Mouse (Mus musculus) left cerebral cortex, postnatal 10 days (tissue): Measurements from ENCODE around the gene Tnfrsf23. TPM values are rescaled to one million over a fixed set of nuclear protein-coding genes. Genes with fewer than 3 reads are reported as not detected.
"Not testable (repeated sequence)": the region's sequence is repeated elsewhere in the genome, so short reads cannot be mapped to it uniquely, and the experiment has no call there.

ENCODE experiments used
- DNase-seq, 2 experiments: peaks; one replicate each; pipeline ENCODE4 v3.0.0; 2021 to 2022; ENCODE audit warnings: low spot score in 2 of 2, mixed read lengths in 1 of 2; ENCODE audit errors: extremely low spot score in 1 of 2
- intact Hi-C: fragments of 180-260 bp; cut with DNase I; formaldehyde crosslinking; loops from one replicate; pipeline ENCODE4 v1.15.1; 2025
- total RNA-seq, 2 experiments: library from RNA; stranded (reverse); gene quantifications; 2 replicates each; pipeline ENCODE4 v1.2.3; 2021

Gene Tnfrsf23
- total RNA-seq, 2 experiments from 2014 or later: 0.53 to 1.2 TPM

- intact Hi-C loops: no loop called here
- no peak for DNase-seq
These were observed 3.8 kb upstream of the Tnfrsf23 start for GRCm38 (mm10) chr7:143689481-143689880.

DNA sequence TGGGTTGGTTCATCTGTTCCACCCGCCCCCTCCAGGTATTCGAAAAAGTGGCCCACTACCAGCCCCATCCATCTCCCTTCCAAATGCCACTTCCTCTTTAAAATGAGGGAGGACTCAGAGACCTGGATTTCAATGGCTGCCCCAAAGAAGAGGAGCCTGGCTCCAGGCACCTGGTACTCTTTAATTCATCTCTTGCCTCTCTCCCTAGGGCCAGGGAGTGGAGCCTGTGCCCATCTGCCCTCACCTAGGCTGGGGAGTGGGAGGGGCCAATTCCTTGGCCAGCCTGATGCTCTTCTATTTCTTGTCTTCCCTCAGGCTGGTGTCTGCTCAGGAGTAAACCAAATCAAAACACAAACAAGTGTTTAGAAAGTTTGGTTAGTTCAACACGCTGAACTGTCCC is 1.0 kb upstream of the Tnfrsf23 start:
- DNase-seq, intact Hi-C loops: not testable (repeated sequence)

GRCm38 (mm10) chr7:143686191-143686590 is 519 bp upstream of the Tnfrsf23 start:
- intact Hi-C loops, DNase-seq: not testable (repeated sequence)

DNA sequence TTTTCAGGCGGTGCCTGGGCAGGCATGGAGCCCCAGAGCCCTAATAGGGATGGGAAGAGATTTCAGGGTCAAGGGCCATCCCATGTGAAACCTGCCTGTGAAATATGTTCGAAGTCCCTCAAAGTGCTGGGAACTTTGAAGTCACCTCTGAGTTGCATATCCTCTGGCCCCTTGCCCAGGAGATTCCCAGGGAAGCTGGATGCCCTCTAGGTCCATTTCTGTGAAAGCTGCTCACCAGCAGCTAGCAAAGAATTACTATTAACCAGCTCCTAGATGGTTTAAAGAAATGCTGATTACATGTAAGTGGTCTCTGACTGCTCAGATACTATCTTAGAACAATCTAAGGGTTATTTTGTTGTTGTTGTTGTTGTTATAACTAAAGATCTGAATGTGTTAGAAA is 1.1 kb downstream of the Tnfrsf23 start:
- not testable (repeated sequence) for DNase-seq
- intact Hi-C loops: loop anchor here (5.0 kb wide), 1 partner anchor 47 kb away; no protein-coding TSS in a partner anchor

DNA sequence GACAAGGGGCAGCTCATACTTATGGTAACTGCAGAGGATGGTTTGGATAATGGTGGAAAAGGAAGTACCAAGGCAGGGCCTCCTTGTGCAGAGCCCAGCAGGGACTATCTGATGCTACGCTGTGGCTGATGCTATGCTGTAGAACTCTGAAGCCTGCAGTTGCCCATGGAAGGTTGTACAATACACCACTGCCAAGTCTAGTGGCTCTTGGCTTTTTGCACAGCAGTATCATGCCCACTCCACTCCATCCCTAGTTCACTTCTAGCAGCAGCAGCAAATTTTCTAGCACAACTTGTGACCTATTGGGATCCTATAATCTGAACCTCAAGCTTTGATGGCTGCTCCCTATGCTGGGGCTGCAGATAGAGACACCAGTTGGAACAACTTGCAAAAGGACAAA is 4.1 kb downstream of the Tnfrsf23 start:
- intact Hi-C loops: loop anchor here (5.0 kb wide), 1 partner anchor 44 kb away; no protein-coding TSS in a partner anchor
- no peak for DNase-seq

DNA sequence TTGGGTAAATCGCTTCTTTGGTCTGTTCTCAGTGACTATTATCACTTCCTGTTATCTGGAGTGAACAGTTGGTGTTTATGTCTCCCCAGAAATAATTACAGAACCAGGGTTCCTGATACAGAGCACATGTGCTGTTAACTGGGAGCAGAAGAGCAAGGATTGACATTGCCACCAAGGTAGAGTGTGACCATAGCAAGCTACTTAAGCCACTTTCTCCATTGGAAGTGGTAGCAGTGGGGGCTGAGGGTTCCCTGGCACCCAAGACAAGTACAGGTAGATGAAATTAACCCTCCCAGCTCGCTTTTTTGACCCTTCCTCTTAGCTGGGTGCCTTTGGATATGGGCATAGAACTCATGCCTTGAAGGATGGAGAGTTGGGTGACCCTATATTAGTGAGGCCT is 4.8 kb downstream of the Tnfrsf23 start:
- DNase-seq: not testable (repeated sequence)
- intact Hi-C loops: loop anchor here (5.0 kb wide), 1 partner anchor 44 kb away; no protein-coding TSS in a partner anchor

GRCm38 (mm10) chr7:143679650-143680049 is 6.0 kb downstream of the Tnfrsf23 start:
- not testable (repeated sequence) for DNase-seq
- intact Hi-C loops: loop anchor here (5.0 kb wide), 1 partner anchor 42 kb away; no protein-coding TSS in a partner anchor

DNA sequence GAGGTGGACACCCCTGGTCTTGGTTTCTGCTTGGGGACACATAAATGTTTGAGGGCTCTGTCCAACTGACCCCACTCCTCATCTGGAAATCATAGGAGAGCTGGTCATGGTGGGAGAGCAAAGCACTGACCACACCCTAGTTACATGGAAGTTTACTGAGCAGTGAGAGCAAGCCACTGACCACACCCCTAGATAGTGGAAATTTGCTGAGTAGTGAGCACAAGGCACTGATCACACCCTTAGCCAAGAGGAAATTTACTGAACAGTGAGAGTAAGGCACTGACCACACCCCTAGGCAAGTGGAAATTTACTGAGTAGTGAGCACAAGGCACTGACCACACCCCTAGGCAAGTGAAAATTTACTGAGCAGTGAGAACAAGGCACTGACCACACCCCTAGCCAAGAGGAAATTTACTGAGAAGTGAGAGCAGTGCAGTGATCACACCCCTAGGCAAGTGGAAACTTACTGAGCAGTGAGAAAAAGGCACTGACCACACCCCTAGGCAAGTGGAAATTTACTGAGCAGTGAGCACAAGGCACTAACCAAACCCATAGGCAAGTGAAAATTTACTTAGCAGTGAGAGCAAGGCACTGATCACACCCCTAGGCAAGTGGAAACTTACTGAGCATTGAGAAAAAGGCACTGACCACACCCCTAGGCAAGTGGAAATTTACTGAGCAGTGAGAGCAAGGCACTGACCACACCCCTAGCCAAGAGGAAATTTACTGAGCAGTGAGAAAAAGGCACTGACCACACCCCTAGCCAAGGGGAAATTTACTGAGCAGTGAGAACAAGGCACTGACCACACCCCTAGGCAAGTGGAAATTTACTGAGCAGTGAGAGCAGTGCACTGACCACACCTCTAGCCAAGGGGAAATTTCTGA is 19.0 kb downstream of the Tnfrsf23 start:
- no peak for DNase-seq
- intact Hi-C loops: no loop called here

GRCm38 (mm10) chr7:143663470-143663869 is 22.2 kb downstream of the Tnfrsf23 start:
- intact Hi-C loops: loop anchor here (5.0 kb wide), 1 partner anchor 36 kb away; the partner anchor contains the start of gene Tnfrsf26

GRCm38 (mm10) chr7:143660797-143661196 is 24.9 kb downstream of the Tnfrsf23 start:
- intact Hi-C loops: loop anchor here (5.0 kb wide), 1 partner anchor 33 kb away; the partner anchor contains the start of gene Tnfrsf26
- DNase-seq: no peak

More at GRCm38 (mm10) chr7:143663470-143663869, 22.2 kb downstream of the Tnfrsf23 start:
- no peak for DNase-seq

- intact Hi-C loops: not testable (repeated sequence)
These were observed 35.8 kb downstream of the Tnfrsf23 start for GRCm38 (mm10) chr7:143649769-143650346.

GRCm38 (mm10) chr7:143649034-143649768 is 36.5 kb downstream of the Tnfrsf23 start, which contains the start of gene Tnfrsf22:
Tnfrsf22 (minus strand) TSS chr7:143649661.
- intact Hi-C loops: no loop called here
- peak; percentile 74 to 93 for DNase-seq

More at GRCm38 (mm10) chr7:143649769-143650346, 35.8 kb downstream of the Tnfrsf23 start:
- not testable (repeated sequence) for DNase-seq

GRCm38 (mm10) chr7:143643949-143644348 is 41.7 kb downstream of the Tnfrsf23 start:
- intact Hi-C loops: not testable (repeated sequence)

DNA sequence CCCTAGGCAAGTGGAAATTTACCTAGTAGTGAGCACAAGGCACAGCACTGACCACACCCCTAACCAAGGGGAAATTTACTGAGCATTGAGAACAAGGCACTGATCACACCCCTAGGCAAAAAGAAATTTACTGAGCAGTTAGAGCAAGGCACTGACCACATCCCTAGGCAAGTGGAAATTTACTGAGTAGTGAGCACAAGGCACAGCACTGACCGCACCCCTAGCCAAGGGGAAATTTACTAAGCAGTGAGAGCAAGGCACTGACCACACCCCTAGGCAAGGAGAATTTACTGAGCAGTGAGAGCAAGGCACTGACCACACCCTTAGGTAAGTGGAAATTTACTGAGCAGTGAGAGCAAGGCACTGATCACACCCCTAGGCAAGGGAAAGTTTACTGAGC is 49.0 kb downstream of the Tnfrsf23 start:
- no peak for DNase-seq
- intact Hi-C loops: loop anchor here (5.0 kb wide), 1 partner anchor 46 kb away; no protein-coding TSS in a partner anchor

More at GRCm38 (mm10) chr7:143643949-143644348, 41.7 kb downstream of the Tnfrsf23 start:
- not testable (repeated sequence) for DNase-seq

DNA sequence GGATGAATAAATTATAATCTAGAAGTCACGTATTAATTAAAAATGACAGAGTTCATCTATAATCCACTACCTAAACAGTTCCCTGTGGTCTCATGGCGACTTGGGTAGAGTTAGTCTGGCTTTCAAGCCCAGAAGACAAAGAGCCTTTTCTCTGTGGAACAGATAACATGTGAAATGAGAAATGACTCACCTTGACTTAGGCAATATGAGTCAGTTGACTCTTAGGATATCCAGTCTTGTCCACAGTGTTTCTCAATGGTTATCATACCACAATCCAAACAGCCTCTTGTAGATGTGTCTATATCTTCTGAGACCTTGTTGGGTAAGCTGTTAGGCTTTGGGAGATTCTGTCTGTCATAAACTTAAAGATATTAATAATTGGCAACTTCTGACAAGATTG is 54.2 kb downstream of the Tnfrsf23 start:
- intact Hi-C loops: no loop called here
- DNase-seq: no peak

DNA sequence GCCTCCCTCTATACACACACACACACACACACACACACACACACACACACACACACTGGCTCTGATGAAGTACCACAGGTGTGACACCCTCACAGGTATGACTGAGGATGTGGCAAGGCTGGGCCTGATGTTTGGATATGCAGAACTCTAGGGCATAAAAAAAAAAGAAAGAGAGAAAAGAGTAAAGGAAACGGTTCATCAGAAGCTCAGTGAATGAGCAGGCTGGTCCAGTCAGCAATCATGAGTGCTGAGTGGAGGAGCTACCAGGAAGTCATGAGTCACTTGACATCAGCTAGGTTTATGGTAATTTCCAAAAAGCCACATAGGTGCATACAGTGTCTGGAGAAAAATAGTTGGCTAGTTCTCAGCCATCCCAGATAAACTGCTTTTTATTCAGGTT is 56.2 kb downstream of the Tnfrsf23 start:
- intact Hi-C loops: loop anchor here (5.0 kb wide), 1 partner anchor 33 kb away; no protein-coding TSS in a partner anchor
- no peak for DNase-seq

- intact Hi-C loops: loop anchor here (5.0 kb wide), 1 partner anchor 34 kb away; no protein-coding TSS in a partner anchor
- no peak for DNase-seq
These were observed 57.1 kb downstream of the Tnfrsf23 start, which contains the start of gene Tnfrsf26 for GRCm38 (mm10) chr7:143628540-143628939. Tnfrsf26 (minus strand) TSS chr7:143628722.

DNA sequence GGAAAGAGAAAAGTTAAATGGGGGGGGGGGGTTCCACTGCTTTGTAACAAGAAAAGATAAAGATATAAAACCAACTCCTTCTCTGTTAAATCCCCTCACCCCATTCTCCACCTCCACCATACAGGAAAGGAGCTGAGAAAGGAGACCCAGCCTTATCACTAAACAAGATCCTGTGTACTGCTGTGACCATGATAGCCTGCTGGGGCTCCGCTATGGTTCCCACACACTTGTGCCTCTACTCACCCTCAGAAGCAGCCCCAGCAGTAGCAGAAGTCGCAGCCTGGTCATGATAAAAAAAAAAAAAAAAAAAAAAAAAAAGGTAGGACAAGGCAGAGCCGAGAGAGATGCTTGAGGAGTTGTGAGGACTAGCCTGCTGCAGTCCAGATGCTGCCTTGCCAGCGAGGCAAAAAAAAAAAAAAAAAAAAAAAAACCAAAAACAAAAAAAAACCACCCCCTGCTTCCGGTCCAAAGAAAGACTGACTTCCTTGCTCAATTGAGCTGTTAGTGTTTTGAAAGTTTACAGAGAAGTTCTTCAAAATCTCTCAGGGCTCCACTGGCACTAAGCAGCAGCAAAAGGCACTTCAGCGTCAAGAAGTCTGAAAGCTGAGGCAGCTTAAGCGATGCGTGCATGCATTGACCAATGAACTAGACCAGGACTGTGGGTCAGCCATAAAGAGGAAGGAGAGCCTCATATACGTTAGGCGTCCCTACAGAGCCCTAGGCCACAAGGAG is 58.0 kb downstream of the Tnfrsf23 start:
- intact Hi-C loops: loop anchor here (5.0 kb wide), 1 partner anchor 35 kb away; no protein-coding TSS in a partner anchor
- DNase-seq: no peak
